Mouse (Mus musculus): ENCODE measurements around the gene Cep41. TPM values are rescaled to one million over a fixed set of nuclear protein-coding genes. Genes with fewer than 3 reads are reported as not detected.
A peak's percentile ranks its signal among the peaks of the same experiment; 100 is the strongest.

Cep41 gene
- total RNA-seq, 2 experiments from 2014 or later: 5.3 to 6.0 TPM

GRCm38 (mm10) chr6:30674714-30675280 lies 18.8 kb downstream of the Cep41 start:
- peak in 1 of 2 experiments; percentile 30 for DNase-seq (ENCODE audit: low spot score in 2 of 2)

GRCm38 (mm10) chr6:30673764-30674561 lies 19.6 kb downstream of the Cep41 start:
- DNase-seq (ENCODE audit: low spot score in 2 of 2): no peak

- no peak for DNase-seq (ENCODE audit: low spot score in 2 of 2)
These were observed 21.9 kb downstream of the Cep41 start for GRCm38 (mm10) chr6:30671696-30672095.

DNA sequence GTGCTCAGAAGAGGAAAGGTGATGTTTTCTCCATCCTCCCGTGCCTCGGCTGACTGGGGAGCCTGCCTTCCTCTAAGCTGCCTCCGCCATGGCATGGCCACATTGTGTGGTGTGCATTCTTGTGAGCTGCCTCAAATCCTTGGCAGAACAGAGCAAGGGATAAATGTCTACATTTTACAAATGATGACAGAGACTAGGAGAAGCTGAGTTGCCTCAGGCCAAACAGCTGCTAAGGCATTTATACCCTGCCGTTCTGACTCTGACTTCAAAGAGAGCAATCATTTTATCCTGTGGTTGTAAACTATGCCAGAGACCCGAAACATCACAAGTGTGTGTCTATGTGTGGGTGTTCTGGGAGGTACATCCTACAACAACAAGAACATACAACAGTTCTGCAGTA lies 26.0 kb downstream of the Cep41 start:
- no peak for DNase-seq (ENCODE audit: low spot score in 2 of 2)

- DNase-seq (ENCODE audit: low spot score in 2 of 2): no peak
These were observed 27.5 kb downstream of the Cep41 start for GRCm38 (mm10) chr6:30666043-30666442.

DNA sequence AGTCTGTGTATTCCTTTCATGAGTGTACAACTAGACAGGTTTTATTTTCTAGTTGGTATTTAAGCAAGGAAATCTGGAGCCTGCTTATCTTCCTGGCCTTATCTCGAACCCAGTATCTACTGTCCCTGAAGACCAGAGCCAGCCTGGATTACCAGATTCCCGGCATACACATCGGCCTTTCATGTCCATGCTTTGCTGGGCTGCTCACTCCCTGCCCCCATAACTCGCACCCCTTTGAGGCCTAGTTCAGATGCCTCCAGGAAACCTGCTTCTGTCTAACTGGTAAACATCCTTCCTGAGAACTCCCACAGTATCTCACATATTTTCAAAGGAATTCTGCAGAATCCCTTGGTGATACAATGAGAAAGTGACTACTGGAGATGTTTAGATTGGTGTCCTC lies 28.3 kb downstream of the Cep41 start:
- no peak for DNase-seq (ENCODE audit: low spot score in 2 of 2)

- peak in 1 of 2 experiments; percentile 42 for DNase-seq (ENCODE audit: low spot score in 2 of 2)
These were observed 28.8 kb downstream of the Cep41 start for GRCm38 (mm10) chr6:30664776-30665175.

DNA sequence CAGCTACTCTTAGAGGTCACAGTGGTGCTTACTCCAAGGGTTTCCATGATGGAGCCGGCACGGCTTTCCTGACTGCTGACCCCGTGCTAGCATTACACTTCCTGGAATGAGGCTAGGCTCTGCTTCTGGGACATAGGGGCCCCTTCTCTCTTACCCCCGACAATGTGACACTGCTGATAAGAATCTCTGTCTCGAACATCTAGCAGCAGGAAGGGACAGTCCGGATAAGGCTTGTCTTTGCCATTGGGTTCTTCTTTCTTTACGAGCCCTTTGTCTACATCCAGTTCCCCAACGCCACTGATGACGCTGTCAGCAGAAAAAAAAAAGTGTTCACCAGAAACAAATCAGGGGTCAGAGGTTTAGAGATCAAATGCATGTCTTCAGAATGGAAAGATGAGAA lies 34.9 kb downstream of the Cep41 start:
- no peak for DNase-seq (ENCODE audit: low spot score in 2 of 2)

GRCm38 (mm10) chr6:30657279-30657678 lies 36.3 kb downstream of the Cep41 start:
- DNase-seq (ENCODE audit: low spot score in 2 of 2): no peak

DNA sequence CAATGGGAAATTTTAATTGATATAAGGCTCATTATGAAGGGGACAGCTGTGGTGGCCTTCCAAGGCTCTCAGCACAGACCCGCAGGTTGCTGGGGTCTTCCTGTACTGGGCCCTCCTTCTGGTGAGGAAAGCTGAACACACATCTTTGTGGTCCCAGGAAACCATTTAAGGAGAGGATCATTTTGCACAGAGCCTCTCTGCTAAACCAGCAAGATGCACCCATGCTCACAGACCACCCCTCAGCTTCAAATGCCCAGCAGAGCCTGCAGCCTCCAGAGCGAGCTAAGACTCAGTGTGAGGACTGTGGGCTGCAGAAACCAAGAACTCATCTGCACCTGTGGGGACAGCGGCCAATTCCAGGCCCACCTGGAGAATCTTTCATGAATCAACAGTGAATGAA lies 38.6 kb downstream of the Cep41 start:
- no peak for DNase-seq (ENCODE audit: low spot score in 2 of 2)

DNA sequence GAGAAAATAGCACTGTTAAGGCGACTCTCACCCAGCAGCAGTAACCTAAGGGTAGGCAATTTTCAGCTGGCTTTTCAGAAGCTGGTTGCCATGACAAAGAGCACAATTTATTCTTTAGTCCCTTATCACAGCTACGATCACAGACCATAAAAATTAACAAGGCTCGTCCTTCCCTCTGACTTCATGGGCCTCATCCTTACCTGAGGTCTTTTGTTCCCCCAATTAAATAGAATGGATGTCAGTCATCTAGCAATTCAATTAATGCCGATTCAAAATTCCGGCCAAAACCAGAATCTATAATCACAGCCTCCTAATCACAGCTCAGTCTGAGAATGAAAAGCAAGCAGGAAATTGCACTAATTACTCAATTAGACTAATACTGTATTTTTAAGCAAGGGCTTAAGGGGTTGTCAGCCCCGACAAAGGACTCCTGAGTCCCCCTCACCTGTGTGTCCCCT lies 39.1 kb downstream of the Cep41 start:
- no peak for DNase-seq (ENCODE audit: low spot score in 2 of 2)

DNA sequence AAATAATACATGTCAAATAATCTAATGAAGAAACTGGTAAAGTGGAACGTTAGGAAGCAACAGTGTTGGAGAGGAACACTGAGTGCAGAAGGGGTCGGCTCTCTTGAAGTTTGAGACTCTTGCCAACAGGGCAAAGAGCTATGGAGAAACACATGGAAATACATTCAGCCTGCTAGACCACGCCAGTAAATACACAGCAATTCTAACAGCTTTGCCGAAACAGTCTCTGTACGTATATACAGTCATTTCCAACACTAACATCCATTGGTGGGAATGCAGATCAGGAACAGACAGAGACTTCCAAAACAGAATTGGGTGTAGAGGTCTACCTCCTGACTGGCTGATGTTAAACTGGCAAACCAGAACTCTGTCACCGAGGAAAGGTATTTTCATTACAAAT lies 40.0 kb downstream of the Cep41 start:
- no peak for DNase-seq (ENCODE audit: low spot score in 2 of 2)

DNA sequence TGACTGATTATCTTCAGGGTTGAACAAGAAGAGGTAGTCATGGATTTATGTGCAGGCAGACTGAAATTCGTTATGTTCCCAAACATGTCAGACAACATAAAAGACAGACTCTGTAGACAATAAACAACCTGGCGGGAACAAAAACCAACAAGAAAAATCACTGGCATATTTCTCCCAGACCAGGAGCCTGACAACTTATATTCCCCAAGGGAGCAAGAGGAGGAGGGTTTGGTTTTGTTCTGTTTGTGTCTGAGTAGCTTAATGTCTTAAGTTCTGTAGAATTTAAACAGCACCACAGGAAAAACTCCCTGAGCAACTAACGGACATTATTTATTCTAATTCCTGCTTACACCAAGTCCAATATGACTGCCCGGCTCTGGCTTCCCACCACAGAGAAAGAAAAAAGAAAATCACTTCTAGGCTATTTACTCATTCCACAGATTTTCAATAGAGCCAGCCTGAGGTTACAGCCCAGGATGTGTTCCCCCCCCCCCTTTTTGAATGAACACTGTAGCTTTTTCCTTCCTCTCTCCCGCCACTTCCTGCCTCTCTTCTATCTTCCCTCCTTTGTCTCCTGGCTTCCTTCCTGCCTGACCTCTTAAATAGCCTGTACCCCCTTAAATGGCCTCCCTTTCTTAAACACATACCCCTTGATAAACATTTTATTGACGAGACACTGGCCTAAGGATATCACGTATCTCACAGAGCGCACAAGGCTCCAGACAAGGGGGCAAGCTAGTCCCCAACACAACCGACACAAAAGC lies 40.9 kb downstream of the Cep41 start:
- no peak for DNase-seq (ENCODE audit: low spot score in 2 of 2)

GRCm38 (mm10) chr6:30649651-30650296 lies 43.8 kb downstream of the Cep41 start:
- DNase-seq (ENCODE audit: low spot score in 2 of 2): peak in 1 of 2 experiments; percentile 46

DNA sequence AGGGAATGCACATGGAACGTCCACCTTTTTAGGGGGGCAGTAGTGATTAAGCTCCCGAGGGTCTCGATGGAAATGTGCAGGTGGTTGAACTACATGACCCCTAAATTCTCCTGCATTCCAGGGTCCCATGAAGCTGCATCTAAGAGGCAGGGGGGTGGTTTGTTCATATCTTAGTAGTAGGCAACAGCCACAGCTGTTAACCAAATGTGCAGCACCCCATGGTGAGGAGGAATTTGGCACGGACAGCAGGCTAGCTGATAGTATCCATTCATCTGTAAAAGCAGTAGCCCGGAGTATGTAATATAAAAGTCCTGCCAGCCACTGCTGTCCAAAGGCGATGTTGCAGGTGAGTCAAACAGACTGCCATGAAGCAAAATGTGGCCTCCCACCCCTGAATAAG lies 48.2 kb downstream of the Cep41 start:
- DNase-seq (ENCODE audit: low spot score in 2 of 2): no peak

DNA sequence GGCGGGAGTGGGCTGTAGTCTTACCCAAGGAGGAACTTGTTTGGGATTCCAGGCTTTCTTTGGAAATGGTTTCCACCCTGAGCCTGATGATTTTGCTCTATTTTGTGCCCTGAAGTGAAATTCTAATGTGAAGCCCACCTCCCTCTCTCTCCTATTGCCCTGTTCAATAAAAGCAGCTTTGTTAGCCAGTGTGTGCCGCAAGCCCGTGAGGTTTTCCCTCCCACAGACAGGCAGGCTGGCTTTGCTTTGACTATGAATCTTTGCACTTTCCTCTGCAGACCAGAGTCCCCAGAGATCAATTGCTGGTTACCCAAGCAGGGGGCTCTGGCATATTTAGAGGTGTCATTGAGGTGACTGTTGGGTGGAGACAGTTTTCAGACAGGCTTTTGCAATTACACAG lies 49.1 kb downstream of the Cep41 start:
- no peak for DNase-seq (ENCODE audit: low spot score in 2 of 2)

GRCm38 (mm10) chr6:30643694-30644460 lies 49.7 kb downstream of the Cep41 start:
- DNase-seq (ENCODE audit: low spot score in 2 of 2): no peak

DNA sequence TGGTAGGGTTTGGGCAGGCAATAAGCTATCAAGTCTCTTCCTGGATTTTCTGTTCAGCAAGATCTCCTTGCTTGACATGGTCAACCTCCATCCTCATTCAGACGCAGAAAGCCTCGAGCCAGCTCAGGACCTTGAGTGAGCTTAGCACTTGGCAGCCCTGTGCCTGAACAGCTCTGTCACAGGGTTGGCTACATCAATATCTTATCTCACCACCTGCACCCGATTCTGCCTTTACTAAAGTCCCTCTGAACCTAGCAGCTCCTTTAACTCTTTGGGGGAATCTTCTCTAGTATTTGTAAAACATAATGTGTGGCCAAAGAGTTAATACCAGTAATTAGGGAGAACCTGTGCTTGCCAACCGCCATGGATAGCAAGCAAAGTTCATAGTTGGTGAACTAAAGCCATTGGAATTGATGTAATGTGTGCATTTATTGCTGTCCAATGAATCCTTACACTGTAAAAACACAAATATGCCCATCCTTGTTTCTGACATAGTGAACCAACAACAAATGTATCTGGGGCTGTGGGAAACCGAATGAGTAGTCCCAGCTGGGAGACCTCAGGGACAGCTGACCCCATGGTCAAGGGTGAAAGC lies 54.8 kb downstream of the Cep41 start, which contains the start of gene Cpa1:
Gene Cpa1, plus strand, starts transcription at position 545 of the 595 bp plus-strand sequence.
- no peak for DNase-seq (ENCODE audit: low spot score in 2 of 2)

DNA sequence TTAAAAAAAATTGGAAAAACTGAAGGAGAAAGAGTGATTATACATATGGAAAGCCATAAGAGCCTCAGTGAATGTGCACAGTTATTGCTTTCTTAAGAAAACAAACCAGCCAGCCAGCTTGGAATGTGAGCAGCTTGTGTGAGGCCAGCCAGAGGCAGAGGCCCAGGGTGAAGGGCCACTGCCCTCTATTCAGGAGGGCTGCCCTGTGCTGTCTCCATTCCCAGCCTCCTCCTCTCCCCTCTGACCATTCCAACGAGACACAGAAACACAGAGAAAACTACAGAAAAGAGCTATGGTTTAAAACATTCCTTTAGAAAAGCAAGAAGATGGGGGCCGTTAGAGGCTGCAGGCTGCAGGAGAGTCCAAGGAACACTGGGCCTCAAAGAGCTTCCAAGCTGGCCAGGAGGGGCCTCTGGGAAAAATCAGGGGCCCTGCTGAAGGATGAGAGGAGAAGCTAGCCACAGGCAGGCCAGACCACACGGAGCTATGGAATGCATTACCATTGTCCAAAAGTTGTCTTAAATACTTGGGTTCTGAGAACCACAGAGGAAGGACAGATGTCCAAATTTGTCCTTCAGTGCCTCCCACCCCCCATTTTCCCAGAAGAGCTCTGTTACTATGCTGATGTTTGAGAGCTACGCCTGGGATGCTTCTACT lies 57.2 kb downstream of the Cep41 start:
- no peak for DNase-seq (ENCODE audit: low spot score in 2 of 2)

DNA sequence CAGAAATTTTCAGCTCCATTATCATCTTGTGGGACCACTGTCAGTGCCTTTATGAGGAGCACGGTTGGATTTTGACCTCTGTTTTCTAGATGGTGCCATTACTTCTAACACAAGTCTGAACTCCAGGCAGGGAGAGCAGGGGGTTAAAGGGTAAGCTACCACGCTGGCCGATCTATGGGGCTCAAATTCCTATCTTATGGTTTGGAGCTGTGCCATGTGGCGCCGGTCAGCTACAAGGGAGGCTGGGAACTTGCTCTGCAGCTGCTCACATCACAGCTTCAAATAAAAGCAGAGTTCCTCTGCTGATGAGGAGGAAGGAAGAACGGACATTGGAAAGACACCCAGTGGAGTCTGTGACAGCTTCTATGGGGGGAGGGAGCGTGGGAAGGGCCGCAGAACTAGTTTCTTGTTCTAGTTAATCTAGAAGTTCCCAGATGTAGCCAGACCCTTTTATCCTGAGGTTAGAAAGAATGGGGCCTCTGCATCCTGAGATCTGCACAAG lies 58.1 kb downstream of the Cep41 start:
- DNase-seq (ENCODE audit: low spot score in 2 of 2): no peak
